Mouse (Mus musculus): ENCODE results near the gene Phykpl.

DNA sequence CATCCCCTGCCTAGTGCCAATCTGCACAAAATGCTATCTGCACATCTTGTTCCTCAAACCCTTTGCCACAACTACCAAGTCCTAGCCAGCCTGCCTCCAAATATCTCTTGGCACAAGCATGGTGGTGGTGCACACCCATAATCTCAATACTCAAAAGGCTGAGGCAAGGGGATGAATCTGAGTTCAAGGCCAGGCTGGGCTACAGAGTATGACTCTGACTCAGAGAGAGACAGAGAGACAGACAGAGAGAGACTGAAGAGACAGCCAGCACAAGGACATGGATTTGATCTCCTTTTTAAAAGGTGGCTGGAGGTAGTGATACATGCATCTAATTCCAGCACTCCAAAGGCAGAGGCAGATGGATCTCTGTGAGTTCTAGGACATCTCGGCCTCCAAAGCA lies 21.3 kb upstream of the Phykpl start:
- no peak for TF ChIP-seq CTCF (IDR thresholded peaks at IDR 0.05; ENCODE audit: low read depth)
- no peak for TF ChIP-seq EP300 (IDR thresholded peaks at IDR 0.05; ENCODE audit: low read depth)

Measured in heart, postnatal 0 days (tissue).